Mouse (Mus musculus): ENCODE measurements around the gene Rpl23a. TPM values are rescaled to one million over a fixed set of nuclear protein-coding genes. Genes with fewer than 3 reads are reported as not detected.
"Not testable (repeated sequence)": the region's sequence is repeated elsewhere in the genome, so short reads cannot be mapped to it uniquely, and the experiment has no call there.

Rpl23a gene
- total RNA-seq, 2 experiments from 2014 or later, result 878 to 942 TPM

DNA sequence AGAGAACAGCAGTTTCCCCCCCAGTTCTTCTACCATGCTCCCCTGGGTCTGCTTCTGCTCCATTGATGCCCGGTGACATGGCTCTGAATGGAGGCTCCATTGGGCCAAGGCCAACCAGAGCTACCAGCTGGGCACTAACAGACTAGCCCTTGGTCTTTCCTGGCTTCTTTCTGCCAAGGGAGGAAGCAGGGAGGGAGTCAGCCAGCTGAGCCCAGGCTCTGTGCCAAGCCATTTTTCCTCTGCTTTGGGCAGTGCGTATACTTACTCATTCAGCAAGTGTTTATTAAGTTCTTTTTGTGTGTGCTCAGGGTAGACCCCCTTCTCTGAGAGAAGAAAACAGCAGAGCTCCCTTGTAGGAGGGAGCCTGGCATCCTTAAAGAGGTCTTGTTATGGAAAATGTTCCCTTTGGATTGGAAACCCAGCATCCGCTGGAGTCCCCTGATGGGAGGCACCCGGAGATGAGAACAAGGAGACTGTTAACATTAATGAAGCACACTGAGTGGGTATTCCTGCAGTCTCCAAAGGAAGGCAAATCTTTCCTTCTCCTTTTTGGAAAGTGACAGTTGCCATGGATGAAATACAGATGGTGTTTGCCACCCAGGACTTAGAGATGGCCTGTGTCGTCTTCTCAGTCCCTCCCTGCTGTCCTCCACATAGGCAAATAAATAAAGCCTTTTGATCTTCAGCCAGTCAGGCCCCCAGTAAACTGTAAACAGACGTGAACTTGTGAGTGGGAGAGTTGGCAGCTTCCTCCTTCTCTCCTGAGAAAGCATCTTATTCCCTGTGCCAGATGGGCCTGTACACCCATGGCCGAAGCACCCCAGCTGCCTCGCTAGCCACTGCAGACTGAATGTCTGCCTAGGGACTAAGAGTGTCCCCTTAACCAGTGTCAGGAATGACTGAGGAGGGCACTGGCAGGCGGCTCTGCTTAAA, 30.8 kb downstream of the Rpl23a start:
- DNase-seq (ENCODE audit: low spot score in 2 of 2), result peak; percentile 88 to 90

- DNase-seq (ENCODE audit: low spot score in 2 of 2), result no peak
Observed at GRCm38 (mm10) chr11:78151161-78151560, 32.2 kb downstream of the Rpl23a start.

- no peak for DNase-seq (ENCODE audit: low spot score in 2 of 2)
Observed at GRCm38 (mm10) chr11:78146707-78147543, 36.5 kb downstream of the Rpl23a start.

GRCm38 (mm10) chr11:78146168-78146567, 37.2 kb downstream of the Rpl23a start:
- DNase-seq (ENCODE audit: low spot score in 2 of 2), result no peak

GRCm38 (mm10) chr11:78143520-78143919, 39.9 kb downstream of the Rpl23a start:
- DNase-seq (ENCODE audit: low spot score in 2 of 2), result no peak

DNA sequence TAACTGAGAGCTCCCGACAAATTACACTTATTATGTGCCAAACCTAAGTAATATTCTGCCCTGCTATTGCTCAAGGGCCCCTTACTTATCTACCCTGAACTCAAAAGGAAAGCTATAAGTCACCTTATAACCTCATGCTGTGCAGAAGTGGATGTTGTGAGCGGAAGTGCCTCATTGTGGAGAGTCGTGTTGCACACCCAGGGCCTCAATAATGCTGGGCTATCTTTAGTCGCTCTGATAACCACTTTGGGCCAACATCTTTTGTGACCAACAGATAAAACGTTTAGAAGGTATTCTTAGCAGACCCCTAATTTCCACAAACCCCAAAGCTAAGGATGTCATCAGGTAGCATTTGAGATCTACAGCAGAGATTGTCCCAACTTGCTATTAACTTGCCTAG, 42.7 kb downstream of the Rpl23a start:
- no peak for DNase-seq (ENCODE audit: low spot score in 2 of 2)

- no peak for DNase-seq (ENCODE audit: low spot score in 2 of 2)
Observed at GRCm38 (mm10) chr11:78138023-78138422, 45.4 kb downstream of the Rpl23a start.

DNA sequence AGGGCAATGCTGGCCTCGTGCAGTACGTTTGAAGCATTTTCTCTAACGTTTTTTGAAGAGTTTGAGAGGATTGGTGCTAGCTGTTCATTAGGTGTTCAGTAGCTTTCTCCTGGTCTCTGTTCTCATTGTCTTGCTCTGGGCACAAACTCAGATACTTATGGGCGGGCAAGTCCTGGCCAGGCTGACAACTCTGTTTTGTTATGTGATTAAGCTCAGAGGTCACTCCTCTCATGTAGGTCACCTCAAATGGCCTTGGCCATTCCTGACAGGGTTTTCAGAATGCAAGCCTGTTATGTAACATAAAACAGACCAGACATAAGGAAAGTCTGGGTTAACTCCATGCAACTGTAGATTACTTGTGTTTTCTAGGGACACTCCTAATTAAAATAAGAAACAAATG, 45.8 kb downstream of the Rpl23a start:
- no peak for DNase-seq (ENCODE audit: low spot score in 2 of 2)

DNA sequence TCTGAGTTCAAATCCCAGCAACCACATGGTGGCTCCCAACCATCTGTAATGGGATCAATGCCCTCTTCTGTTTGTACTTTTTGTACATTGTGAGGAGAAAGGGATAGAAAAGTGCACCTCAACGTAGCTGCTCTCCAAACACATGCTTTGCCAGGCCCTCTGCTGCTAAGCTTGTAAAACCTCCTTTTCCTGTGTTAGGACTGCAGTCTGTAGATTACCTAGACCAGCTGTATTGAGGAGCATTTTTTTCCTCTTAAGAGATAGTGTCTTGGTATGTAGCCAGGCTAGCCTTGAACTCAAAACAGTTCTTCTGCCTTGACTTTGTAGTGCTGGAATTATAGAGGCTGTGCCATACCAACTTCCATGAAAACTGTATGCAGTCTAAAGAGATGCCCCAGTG, 47.3 kb downstream of the Rpl23a start:
- no peak for DNase-seq (ENCODE audit: low spot score in 2 of 2)

GRCm38 (mm10) chr11:78135314-78135713, 48.1 kb downstream of the Rpl23a start:
- not testable (repeated sequence) for DNase-seq (ENCODE audit: low spot score in 2 of 2)

- no peak for DNase-seq (ENCODE audit: low spot score in 2 of 2)
Observed at GRCm38 (mm10) chr11:78134344-78134743, 49.0 kb downstream of the Rpl23a start.

DNA sequence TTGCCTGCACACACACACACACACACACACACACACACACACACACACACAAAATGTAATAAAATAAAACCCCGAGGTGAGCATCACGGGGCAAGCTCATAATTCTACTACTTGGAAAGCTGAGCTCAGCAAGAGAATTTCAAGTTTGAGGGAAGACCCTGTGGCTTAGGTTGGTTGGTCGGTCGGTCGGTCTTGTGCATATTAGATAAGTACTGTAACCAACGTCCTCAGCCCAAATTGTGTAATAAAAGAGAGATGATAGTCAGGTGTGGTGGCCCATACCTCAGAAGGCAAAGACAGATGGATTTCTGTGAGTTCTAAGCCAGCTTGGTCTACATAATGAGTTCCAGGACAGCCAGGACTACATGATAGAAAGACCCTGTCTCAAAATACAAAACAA, 49.5 kb downstream of the Rpl23a start:
- DNase-seq (ENCODE audit: low spot score in 2 of 2), result no peak

Small RNAs within 50 kb of the gene (microRNA-seq; reads per million reads assigned to microRNA genes)
- 2.0 to 3.1 reads per million in 2 experiments for gene Mir7653

Other genes with a start within 250 kb of the Rpl23a start
- 10 to 100 TPM; 47.1 to 49.2 TPM for gene Phf12, start 200.8 kb downstream of the Rpl23a start, total RNA-seq (2021)
- gene Dhrs13, start 151.3 kb downstream of the Rpl23a start, total RNA-seq (2021), result 10 to 100 TPM; 16.6 to 22.4 TPM
- 100 to 1,000 TPM; 143 to 145 TPM for gene Flot2, start 145.7 kb downstream of the Rpl23a start, total RNA-seq (2021)
- gene Eral1, start 103.2 kb downstream of the Rpl23a start, total RNA-seq (2021), result 10 to 100 TPM; 19.0 to 20.1 TPM
- gene Fam222b, start 88.9 kb downstream of the Rpl23a start, total RNA-seq (2021), result 10 to 100 TPM; 24.3 to 27.0 TPM
- gene Traf4, start 18.0 kb downstream of the Rpl23a start, total RNA-seq (2021), result 10 to 100 TPM; 47.8 to 48.9 TPM
- gene Nek8, start 6.9 kb downstream of the Rpl23a start, total RNA-seq (2021), result 1 to 10 TPM; 6.2 to 6.4 TPM
- 10 to 100 TPM; 37.0 to 38.8 TPM for gene Tlcd1, start 6.9 kb downstream of the Rpl23a start, total RNA-seq (2021)
- 10 to 100 TPM; 40.9 to 42.2 TPM for gene Rab34, start 4.8 kb upstream of the Rpl23a start, total RNA-seq (2021)
- 1 to 10 TPM; 4.5 to 5.8 TPM for gene Proca1, start 9.8 kb upstream of the Rpl23a start, total RNA-seq (2021)
- gene Sdf2, start 62.2 kb upstream of the Rpl23a start, total RNA-seq (2021), result 10 to 100 TPM; 57.0 to 67.2 TPM
- gene Supt6, start 62.4 kb upstream of the Rpl23a start, total RNA-seq (2021), result 10 to 100 TPM; 91.6 to 94.6 TPM
- gene 2610507B11Rik, start 78.2 kb upstream of the Rpl23a start, total RNA-seq (2021), result 100 to 1,000 TPM; 174 to 188 TPM
- gene BC030499, start 107.3 kb upstream of the Rpl23a start, total RNA-seq (2021), result 1 to 10 TPM in 1 of 2 experiments, under 1 TPM in 1; 0.47 to 1.8 TPM
- gene Spag5, start 117.9 kb upstream of the Rpl23a start, total RNA-seq (2021), result 1 to 10 TPM; 6.5 to 7.1 TPM
- 100 to 1,000 TPM; 396 to 461 TPM for gene Aldoc, start 139.4 kb upstream of the Rpl23a start, total RNA-seq (2021)
- 10 to 100 TPM; 75.0 to 75.9 TPM for gene Pigs, start 144.8 kb upstream of the Rpl23a start, total RNA-seq (2021)
- 10 to 100 TPM; 37.6 to 39.0 TPM for gene Unc119, start 159.9 kb upstream of the Rpl23a start, total RNA-seq (2021)
- not detected for gene Foxn1, start 203.0 kb upstream of the Rpl23a start, total RNA-seq (2021)
- not detected for gene Slc13a2, start 238.6 kb upstream of the Rpl23a start, total RNA-seq (2021)